Mouse (Mus musculus) testis, postnatal 14 days (tissue): ENCODE measurements around the gene Vmn1r167.
"Not testable (repeated sequence)": the region's sequence is repeated elsewhere in the genome, so short reads cannot be mapped to it uniquely, and the experiment has no call there.

Experiments used
- DNase-seq: peaks from one replicate; pipeline ENCODE4 v3.0.0; 2021; ENCODE audit warnings: low spot score

The Vmn1r167 gene

GRCm38 (mm10) chr7:23507106-23507505, at the start of gene Vmn1r167:
Gene Vmn1r167 (minus strand): TSS chr7:23507206.
- DNase-seq = not testable (repeated sequence)

- DNase-seq = not testable (repeated sequence)
These were observed 32.4 kb upstream of the Vmn1r167 start, which contains the start of gene Vmn1r168 for GRCm38 (mm10) chr7:23539432-23539831. Gene Vmn1r168 (plus strand): TSS chr7:23539732.

GRCm38 (mm10) chr7:23472886-23473285, 34.1 kb downstream of the Vmn1r167 start:
- not testable (repeated sequence) for DNase-seq

GRCm38 (mm10) chr7:23470832-23471231, 36.2 kb downstream of the Vmn1r167 start:
- DNase-seq = not testable (repeated sequence)

GRCm38 (mm10) chr7:23470201-23470600, 36.8 kb downstream of the Vmn1r167 start:
- DNase-seq = not testable (repeated sequence)
